Mouse (Mus musculus) liver, embryonic 14.5 days (tissue): ENCODE results near the gene Megf11.
A peak's percentile ranks its signal among the peaks of the same experiment; 100 is the strongest.

Experiments
- CTCF ChIP-seq: IDR thresholded peaks from 2 replicates; pipeline ENCODE4 v1.5.1; 2016; ENCODE audit warnings: antibody characterized with exemption, low read depth, control low read depth
- EP300 ChIP-seq: IDR thresholded peaks from 2 replicates; pipeline ENCODE4 v1.6.1; 2016; ENCODE audit warnings: antibody characterized with exemption, low read depth

DNA sequence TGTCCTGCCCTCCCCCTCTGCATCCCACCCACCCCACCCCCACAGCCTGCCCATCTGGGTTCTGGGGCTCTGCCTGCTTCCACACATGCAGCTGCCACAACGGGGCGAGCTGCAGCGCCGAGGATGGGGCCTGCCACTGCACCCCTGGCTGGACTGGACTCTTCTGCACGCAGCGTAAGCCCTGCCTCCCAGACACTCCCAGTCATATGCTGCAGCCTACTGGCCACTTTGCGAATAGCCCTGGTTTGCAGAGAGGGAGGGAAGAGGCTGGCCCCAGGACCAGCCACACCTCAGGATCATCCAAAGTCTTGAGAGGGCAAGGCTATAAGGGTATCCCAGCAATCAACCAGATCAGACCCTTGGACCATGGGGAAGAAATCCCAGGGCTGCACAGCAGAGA lies 305.8 kb downstream of the Megf11 start:
- no peak for TF ChIP-seq EP300
- peak; percentile 84 for TF ChIP-seq CTCF
